Mouse (Mus musculus): ENCODE measurements at regions not wholly inside any gene's neighbourhood (a gene's known extent, or its start where the extent isn't known, plus 50 kb on each side); places are given as distances from the start of the nearest gene placed in this dataset.

- no peaks in the 10 kb centered on the region for H3K27me3 ChIP-seq (ENCODE audit: control insufficient read depth, insufficient read depth, low read length)
- intact Hi-C loops (cut with DNase I): no loop called here
- DNase-seq: no peak
- H3K4me3 ChIP-seq: no peak overlapping the region
- no peaks in the 10 kb centered on the region for H3K79me2 ChIP-seq (replicated peaks; ENCODE audit: control insufficient read depth, insufficient read depth, low read length)
- no peaks in the 10 kb centered on the region for H3K36me3 ChIP-seq (ENCODE audit: control insufficient read depth, insufficient read depth, low read length)
- H3K4me1 ChIP-seq (ENCODE audit: control insufficient read depth, insufficient read depth, low read length): no peaks in the 10 kb centered on the region
- WGBS: 75% methylated on average over 4 of the region's 4 CpGs
- H3K27ac ChIP-seq: no peak overlapping the region
- H3K9ac ChIP-seq (ENCODE audit: low read depth, low read length): no peak overlapping the region
- TF ChIP-seq EP300 (IDR thresholded peaks at IDR 0.05; ENCODE audit: insufficient read depth, low read depth, low read length) (no peak), POLR2A (IDR thresholded peaks at IDR 0.05; ENCODE audit: insufficient read depth, low read depth, low read length) (no peak), CTCF (IDR thresholded peaks at IDR 0.05) (no peak)
These were observed 132.1 kb upstream of the Gm11042 start for GRCm38 (mm10) chr12:74448248-74448647.

GRCm38 (mm10) chr12:74434874-74435273, 118.7 kb upstream of the Gm11042 start:
- no peak overlapping the region for H3K27ac ChIP-seq
- H3K27me3 ChIP-seq (ENCODE audit: control insufficient read depth, insufficient read depth, low read length): no peaks in the 10 kb centered on the region
- no peaks in the 10 kb centered on the region for H3K36me3 ChIP-seq (ENCODE audit: control insufficient read depth, insufficient read depth, low read length)
- TF ChIP-seq EP300 (IDR thresholded peaks at IDR 0.05; ENCODE audit: insufficient read depth, low read depth, low read length) (no peak), CTCF (IDR thresholded peaks at IDR 0.05) (no peak), POLR2A (IDR thresholded peaks at IDR 0.05; ENCODE audit: insufficient read depth, low read depth, low read length) (no peak)
- H3K9ac ChIP-seq (ENCODE audit: low read depth, low read length): no peak overlapping the region
- intact Hi-C loops (cut with DNase I): no loop called here
- no peaks in the 10 kb centered on the region for H3K4me1 ChIP-seq (ENCODE audit: control insufficient read depth, insufficient read depth, low read length)
- H3K79me2 ChIP-seq (replicated peaks; ENCODE audit: control insufficient read depth, insufficient read depth, low read length): no peaks in the 10 kb centered on the region
- DNase-seq: no peak
- WGBS: 66% methylated on average over 4 of the region's 4 CpGs
- H3K4me3 ChIP-seq: no peak overlapping the region

DNA sequence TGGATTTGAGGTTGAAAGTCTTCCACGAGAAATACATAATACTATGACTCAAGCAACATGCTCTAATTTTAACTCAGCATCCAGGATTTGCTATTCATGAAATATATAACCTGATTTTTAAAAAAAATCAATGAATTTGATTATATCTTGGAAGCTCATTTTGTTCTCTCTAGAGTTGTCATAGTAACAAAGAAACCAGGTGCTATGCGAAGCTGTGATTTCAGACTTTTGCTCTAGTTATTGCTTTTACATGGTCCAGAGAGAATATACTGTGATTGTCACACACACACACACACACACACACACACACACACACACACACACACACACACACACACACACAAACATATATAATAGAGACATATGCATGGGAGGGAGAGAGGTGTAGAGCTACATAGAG, 98.5 kb upstream of the Gm11042 start:
- Histone ChIP-seq H3K79me2 (replicated peaks; ENCODE audit: control insufficient read depth, insufficient read depth, low read length) (no peaks in the 10 kb centered on the region), H3K9ac (ENCODE audit: low read depth, low read length) (no peak overlapping the region), H3K4me3 (no peak overlapping the region), H3K4me1 (ENCODE audit: control insufficient read depth, insufficient read depth, low read length) (no peaks in the 10 kb centered on the region), H3K27me3 (ENCODE audit: control insufficient read depth, insufficient read depth, low read length) (no peaks in the 10 kb centered on the region), H3K27ac (no peak overlapping the region), H3K36me3 (ENCODE audit: control insufficient read depth, insufficient read depth, low read length) (no peaks in the 10 kb centered on the region)
- 90% methylated on average over 2 of the region's 2 CpGs for WGBS
- DNase-seq: no peak
- intact Hi-C loops (cut with DNase I): no loop called here
- TF ChIP-seq CTCF (IDR thresholded peaks at IDR 0.05): no peak

- H3K27me3 ChIP-seq (ENCODE audit: control insufficient read depth, insufficient read depth, low read length): no peaks in the 10 kb centered on the region
- no peaks in the 10 kb centered on the region for H3K36me3 ChIP-seq (ENCODE audit: control insufficient read depth, insufficient read depth, low read length)
- WGBS: 69% methylated on average over 2 of the region's 2 CpGs
- TF ChIP-seq POLR2A (IDR thresholded peaks at IDR 0.05; ENCODE audit: insufficient read depth, low read depth, low read length) (no peak), EP300 (IDR thresholded peaks at IDR 0.05; ENCODE audit: insufficient read depth, low read depth, low read length) (no peak), CTCF (IDR thresholded peaks at IDR 0.05) (no peak)
- H3K4me1 ChIP-seq (ENCODE audit: control insufficient read depth, insufficient read depth, low read length): no peaks in the 10 kb centered on the region
- intact Hi-C loops (cut with DNase I): no loop called here
- no peaks in the 10 kb centered on the region for H3K79me2 ChIP-seq (replicated peaks; ENCODE audit: control insufficient read depth, insufficient read depth, low read length)
- no peak overlapping the region for H3K27ac ChIP-seq
- no peak overlapping the region for H3K4me3 ChIP-seq
- no peak overlapping the region for H3K9ac ChIP-seq (ENCODE audit: low read depth, low read length)
- DNase-seq: no peak
These were observed 94.3 kb upstream of the Gm11042 start for GRCm38 (mm10) chr12:74410511-74410910.

DNA sequence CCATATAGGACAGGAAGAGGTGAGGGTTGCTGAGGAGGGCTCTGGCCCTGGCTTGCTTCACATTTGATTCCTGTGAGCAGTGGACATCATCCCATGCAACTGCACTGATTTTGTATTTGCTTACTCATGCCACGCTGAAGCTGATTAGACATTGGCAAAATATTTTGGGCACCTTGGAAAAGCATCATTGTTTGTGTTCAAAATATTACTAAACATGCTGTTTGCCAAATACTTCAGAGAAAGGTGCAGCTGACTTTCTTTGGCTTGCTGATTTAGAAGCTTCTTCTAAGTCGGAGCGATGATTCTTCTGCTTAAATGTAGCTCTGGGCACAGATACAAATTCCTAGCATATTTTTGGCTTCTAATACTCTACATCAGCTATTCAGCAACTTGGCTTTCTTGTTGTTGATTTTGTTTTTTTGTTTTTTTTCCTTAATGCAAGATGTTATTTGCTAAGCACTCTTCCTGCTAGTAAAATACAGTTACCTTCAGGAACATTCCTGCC, 91.4 kb upstream of the Gm11042 start:
- Histone ChIP-seq H3K4me3 (no peak overlapping the region), H3K27ac (no peak overlapping the region), H3K4me1 (ENCODE audit: control insufficient read depth, insufficient read depth, low read length) (no peaks in the 10 kb centered on the region), H3K79me2 (replicated peaks; ENCODE audit: control insufficient read depth, insufficient read depth, low read length) (no peaks in the 10 kb centered on the region), H3K9ac (ENCODE audit: low read depth, low read length) (no peak overlapping the region), H3K27me3 (ENCODE audit: control insufficient read depth, insufficient read depth, low read length) (no peaks in the 10 kb centered on the region), H3K36me3 (ENCODE audit: control insufficient read depth, insufficient read depth, low read length) (no peaks in the 10 kb centered on the region)
- DNase-seq: no peak
- TF ChIP-seq CTCF (IDR thresholded peaks at IDR 0.05): no peak
- no peak for TF ChIP-seq EP300 (IDR thresholded peaks at IDR 0.05; ENCODE audit: insufficient read depth, low read depth, low read length)
- TF ChIP-seq POLR2A (IDR thresholded peaks at IDR 0.05; ENCODE audit: insufficient read depth, low read depth, low read length): no peak
- 50% methylated on average over 3 of the region's 3 CpGs for WGBS
- intact Hi-C loops (cut with DNase I): no loop called here

- Histone ChIP-seq H3K36me3 (ENCODE audit: control insufficient read depth, insufficient read depth, low read length) (no peaks in the 10 kb centered on the region), H3K27me3 (ENCODE audit: control insufficient read depth, insufficient read depth, low read length) (no peaks in the 10 kb centered on the region)
- 71% methylated on average over 6 of the region's 6 CpGs for WGBS
These were observed 73.6 kb upstream of the Gm11042 start for GRCm38 (mm10) chr12:74389811-74390210.

More at GRCm38 (mm10) chr12:74389811-74390210, 73.6 kb upstream of the Gm11042 start:
- DNase-seq: no peak
- no peak overlapping the region for H3K27ac ChIP-seq
- no peaks in the 10 kb centered on the region for H3K4me1 ChIP-seq (ENCODE audit: control insufficient read depth, insufficient read depth, low read length)
- intact Hi-C loops (cut with DNase I): no loop called here
- no peaks in the 10 kb centered on the region for H3K79me2 ChIP-seq (replicated peaks; ENCODE audit: control insufficient read depth, insufficient read depth, low read length)
- no peak overlapping the region for H3K9ac ChIP-seq (ENCODE audit: low read depth, low read length)
- H3K4me3 ChIP-seq: no peak overlapping the region
- TF ChIP-seq EP300 (IDR thresholded peaks at IDR 0.05; ENCODE audit: insufficient read depth, low read depth, low read length): no peak
